ENCODE assay signal across 14 mouse cellular contexts in genomic region chr8:7322376-7323066, GRCm38 (mm10).
DNase-seq lines count a peak whose midpoint lies in the region; ATAC-seq lines count a peak whose summit lies in the region.
"Had no signal": no experiment of that assay in that cellular context is flagged by ENCODE, and none has a peak within 500 bp of the region (broad histone marks: within the 10 kb centered on the region; RNA-seq: fewer than 3 reads in every experiment).

No protein-coding gene starts in this region.

- peak; percentile 93 for ATAC-seq in hindbrain, embryonic 11.5 days (ENCODE audit: low FRiP score)
- no peak for ATAC-seq in limb, embryonic 13.5 days (ENCODE audit: low FRiP score, low read depth)
- peak; percentile 87 for ATAC-seq in neural tube, embryonic 12.5 days (ENCODE audit: low FRiP score, low read depth)
- ATAC-seq: intestine, embryonic 15.5 days; lung, postnatal 0 days had no signal

- peak; percentile 21 for DNase-seq in forebrain, embryonic 10.5 days (ENCODE audit: extremely low spot score, low spot score)
- DNase-seq in hindbrain, embryonic 11.5 days (ENCODE audit: low spot score): peak; percentile 58
- no peak for DNase-seq in thymus, postnatal 14 days
- DNase-seq in frontal cortex, postnatal 25 days (ENCODE audit: low spot score in 2 of 2): no peak
- DNase-seq in urinary bladder, postnatal 25 days (ENCODE audit: low spot score): no peak
- no peak for DNase-seq in adrenal gland, postnatal 4 days (ENCODE audit: low spot score in 2 of 2)
- DNase-seq: gastrocnemius, postnatal 36 days; kidney, postnatal 25 days; layer of hippocampus, postnatal 36 days had no signal

- no peaks in the 10 kb centered on the region for H3K9me3 ChIP-seq in forebrain, embryonic 10.5 days
- H3K9me3 ChIP-seq in hindbrain, embryonic 11.5 days (ENCODE audit: control insufficient read depth, low read length): no peaks in the 10 kb centered on the region
- no peaks in the 10 kb centered on the region for H3K9me3 ChIP-seq in limb, embryonic 13.5 days
- no peaks in the 10 kb centered on the region for H3K9me3 ChIP-seq in neural tube, embryonic 12.5 days
- H3K9me3 ChIP-seq: intestine, embryonic 15.5 days had no signal

- no peak overlapping the region for H3K4me2 ChIP-seq in hindbrain, embryonic 11.5 days (replicated peaks; ENCODE audit: low read depth, low read length)
- peak overlapping the region; percentile 26 for H3K4me2 ChIP-seq in limb, embryonic 13.5 days (replicated peaks)
- 0 out of 2 replicates have a peak overlapping the region, but pooled peaks have one; percentile 5 for H3K4me2 ChIP-seq in neural tube, embryonic 12.5 days (replicated peaks)
- H3K4me2 ChIP-seq: intestine, embryonic 15.5 days; liver, embryonic 11.5 days had no signal

- peak overlapping the region; percentile 54 for H3K27ac ChIP-seq in forebrain, embryonic 10.5 days
- peak overlapping the region; percentile 3 for H3K27ac ChIP-seq in hindbrain, embryonic 11.5 days (ENCODE audit: low read depth, low read length)
- H3K27ac ChIP-seq in limb, embryonic 13.5 days: no peak overlapping the region
- no peak overlapping the region for H3K27ac ChIP-seq in neural tube, embryonic 12.5 days
- H3K27ac ChIP-seq: intestine, embryonic 15.5 days had no signal

- H3K36me3 ChIP-seq in forebrain, embryonic 10.5 days (replicated peaks): no peaks in the 10 kb centered on the region
- no peaks in the 10 kb centered on the region for H3K36me3 ChIP-seq in hindbrain, embryonic 11.5 days (ENCODE audit: control insufficient read depth, insufficient read depth, low read length)
- no peaks in the 10 kb centered on the region for H3K36me3 ChIP-seq in limb, embryonic 13.5 days
- H3K36me3 ChIP-seq in neural tube, embryonic 12.5 days: no peaks in the 10 kb centered on the region
- H3K36me3 ChIP-seq: intestine, embryonic 15.5 days had no signal

- H3K9ac ChIP-seq in hindbrain, embryonic 11.5 days (ENCODE audit: low read depth, low read length): no peak overlapping the region
- no peak overlapping the region for H3K9ac ChIP-seq in limb, embryonic 13.5 days
- H3K9ac ChIP-seq in neural tube, embryonic 12.5 days: no peak overlapping the region
- H3K9ac ChIP-seq: intestine, embryonic 15.5 days had no signal

- no peak overlapping the region for H3K4me3 ChIP-seq in forebrain, embryonic 10.5 days
- no peak overlapping the region for H3K4me3 ChIP-seq in hindbrain, embryonic 11.5 days (ENCODE audit: low read depth, low read length)
- no peak overlapping the region for H3K4me3 ChIP-seq in limb, embryonic 13.5 days
- H3K4me3 ChIP-seq in neural tube, embryonic 12.5 days: no peak overlapping the region
- H3K4me3 ChIP-seq: intestine, embryonic 15.5 days had no signal

- WGBS in forebrain, embryonic 10.5 days: 32% methylated on average over 12 of the region's 12 CpGs
- WGBS in hindbrain, embryonic 11.5 days: 20% methylated on average over 12 of the region's 12 CpGs
- 38% methylated on average over 12 of the region's 12 CpGs for WGBS in limb, embryonic 13.5 days
- 16% methylated on average over 12 of the region's 12 CpGs for WGBS in neural tube, embryonic 12.5 days

- peaks cover 23% of the 10 kb centered on the region for H3K4me1 ChIP-seq in forebrain, embryonic 10.5 days
- peaks cover 3% of the 10 kb centered on the region; the same call in 1 of the 2 replicates for H3K4me1 ChIP-seq in hindbrain, embryonic 11.5 days (replicated peaks; ENCODE audit: control insufficient read depth, insufficient read depth, low read length)
- H3K4me1 ChIP-seq in limb, embryonic 13.5 days: peaks cover 5% of the 10 kb centered on the region; the same call in 1 of the 2 replicates
- 0 out of 2 replicates have a peak, but pooled peaks cover 4% of the 10 kb centered on the region for H3K4me1 ChIP-seq in neural tube, embryonic 12.5 days
- H3K4me1 ChIP-seq: intestine, embryonic 15.5 days had no signal

- 0 out of 2 replicates have a peak, but pooled peaks cover 8% of the 10 kb centered on the region for H3K27me3 ChIP-seq in forebrain, embryonic 10.5 days (ENCODE audit: poor library complexity, severe bottlenecking)
- H3K27me3 ChIP-seq in hindbrain, embryonic 11.5 days (ENCODE audit: control insufficient read depth, insufficient read depth, low read length): no peaks in the 10 kb centered on the region
- peaks cover 34% of the 10 kb centered on the region for H3K27me3 ChIP-seq in limb, embryonic 13.5 days
- no peaks in the 10 kb centered on the region for H3K27me3 ChIP-seq in neural tube, embryonic 12.5 days (replicated peaks)
- H3K27me3 ChIP-seq: intestine, embryonic 15.5 days had no signal

Comparison
In these comparisons a context has a peak if more than half of its experiments do, and no peak if none do; other contexts are left out.
1. DNase-seq: peak in forebrain, embryonic 10.5 days (single experiment) and hindbrain, embryonic 11.5 days (single experiment); none in thymus, postnatal 14 days (single experiment), frontal cortex, postnatal 25 days (0 of 2), urinary bladder, postnatal 25 days (single experiment) and adrenal gland, postnatal 4 days (0 of 2).
2. H3K27ac ChIP-seq: peak in forebrain, embryonic 10.5 days (single experiment) and hindbrain, embryonic 11.5 days (single experiment); none in limb, embryonic 13.5 days (single experiment) and neural tube, embryonic 12.5 days (single experiment).